In the genomic region with DNA sequence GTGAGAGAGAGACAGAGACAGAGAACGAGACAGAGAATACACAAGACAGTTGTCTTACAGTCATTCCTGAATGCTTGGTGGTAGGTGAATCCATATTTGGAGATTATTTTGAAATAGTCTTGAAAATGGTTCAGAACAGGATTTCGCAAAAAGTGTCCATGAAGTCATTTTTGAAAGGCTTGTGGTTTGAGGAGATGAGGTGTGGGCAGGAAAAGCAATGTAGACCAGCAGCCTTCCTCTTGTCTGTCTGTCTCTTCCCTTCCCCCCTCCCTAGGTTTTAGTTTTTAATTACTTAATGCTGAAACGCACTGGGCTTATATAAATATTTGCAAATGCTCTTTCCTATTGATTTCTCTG, we compare ENCODE assay signal across 10 mouse cellular contexts.
A peak's percentile ranks its signal among the peaks of the same experiment; 100 is the strongest.
DNase-seq lines count a peak whose midpoint lies in the region; ATAC-seq and TF ChIP-seq lines count a peak whose summit lies in the region.
"Had no signal": no experiment of that assay in that cellular context is flagged by ENCODE, and none has a peak within 500 bp of the region (broad histone marks: within the 10 kb centered on the region; RNA-seq: fewer than 3 reads in every experiment).

No protein-coding gene starts in this region.

- H3K27me3 ChIP-seq in embryonic facial prominence, embryonic 15.5 days, result peaks cover 6% of the 10 kb centered on the region; the same call in 1 of the 2 replicates
- H3K27me3 ChIP-seq in intestine, postnatal 0 days (replicated peaks; ENCODE audit: control insufficient read depth, insufficient read depth, low read length), result no peaks in the 10 kb centered on the region
- H3K27me3 ChIP-seq in midbrain, embryonic 14.5 days (ENCODE audit: control insufficient read depth, insufficient read depth, low read length), result no peaks in the 10 kb centered on the region

- peak overlapping the region; percentile 10; the same call in 1 of the 2 replicates for H3K4me2 ChIP-seq in embryonic facial prominence, embryonic 15.5 days (replicated peaks)
- H3K4me2 ChIP-seq in intestine, postnatal 0 days (replicated peaks; ENCODE audit: low read depth), result peak overlapping the region; percentile 37; the same call in 1 of the 2 replicates
- peak overlapping the region; percentile 97 for H3K4me2 ChIP-seq in midbrain, embryonic 14.5 days (ENCODE audit: low read length)

- DNase-seq in gastrocnemius, adult 2 months, result no peak
- DNase-seq in gastrocnemius, adult 8-10 months (ENCODE audit: low spot score in 2 of 2), result no peak
- peak; percentile 35 for DNase-seq in midbrain, embryonic 14.5 days
- no peak for DNase-seq in urinary bladder, postnatal 25 days (ENCODE audit: low spot score)
- DNase-seq in gastrocnemius, postnatal 4 days (ENCODE audit: low spot score in 2 of 2), result no peak
- DNase-seq in right cerebral cortex, adult 18-20 months, result no peak
- DNase-seq: gastrocnemius, postnatal 25 days had no signal

- H3K4me3 ChIP-seq in gastrocnemius, adult 2 months, result 0 out of 2 replicates have a peak overlapping the region, but pooled peaks have one; percentile 93
- H3K4me3 ChIP-seq in embryonic facial prominence, embryonic 15.5 days (replicated peaks), result peak overlapping the region; percentile 79; the same call in 1 of the 2 replicates
- H3K4me3 ChIP-seq in intestine, postnatal 0 days (ENCODE audit: low read depth, low read length), result no peak overlapping the region
- peak overlapping the region; percentile 92 for H3K4me3 ChIP-seq in midbrain, embryonic 14.5 days (replicated peaks; ENCODE audit: low read depth, low read length)
- H3K4me3 ChIP-seq: layer of hippocampus, adult 2 months had no signal

- H3K36me3 ChIP-seq in embryonic facial prominence, embryonic 15.5 days, result no peaks in the 10 kb centered on the region
- no peaks in the 10 kb centered on the region for H3K36me3 ChIP-seq in intestine, postnatal 0 days (ENCODE audit: control insufficient read depth, insufficient read depth)
- no peaks in the 10 kb centered on the region for H3K36me3 ChIP-seq in midbrain, embryonic 14.5 days (ENCODE audit: control insufficient read depth, insufficient read depth, low read length)

- H3K4me1 ChIP-seq in embryonic facial prominence, embryonic 15.5 days, result peaks cover 36% of the 10 kb centered on the region
- no peaks in the 10 kb centered on the region for H3K4me1 ChIP-seq in intestine, postnatal 0 days (replicated peaks; ENCODE audit: control insufficient read depth, insufficient read depth, low read length)
- peaks cover 34% of the 10 kb centered on the region for H3K4me1 ChIP-seq in midbrain, embryonic 14.5 days (ENCODE audit: control insufficient read depth, insufficient read depth, low read length)

- ATAC-seq in embryonic facial prominence, embryonic 15.5 days (ENCODE audit: insufficient number of reproducible peaks, low FRiP score, low TSS enrichment, low read depth), result no peak
- ATAC-seq in intestine, postnatal 0 days, result no peak
- no peak for ATAC-seq in midbrain, embryonic 14.5 days (ENCODE audit: low FRiP score, low TSS enrichment)

- H3K9me3 ChIP-seq in embryonic facial prominence, embryonic 15.5 days (replicated peaks), result no peaks in the 10 kb centered on the region
- no peaks in the 10 kb centered on the region for H3K9me3 ChIP-seq in intestine, postnatal 0 days (ENCODE audit: control insufficient read depth)
- H3K9me3 ChIP-seq in midbrain, embryonic 14.5 days (ENCODE audit: control insufficient read depth, low read length), result no peaks in the 10 kb centered on the region

- peak overlapping the region; percentile 98 for H3K27ac ChIP-seq in gastrocnemius, adult 2 months
- H3K27ac ChIP-seq in embryonic facial prominence, embryonic 15.5 days (replicated peaks), result peak overlapping the region; percentile 68
- H3K27ac ChIP-seq in intestine, postnatal 0 days (ENCODE audit: low read depth, low read length), result no peak overlapping the region
- H3K27ac ChIP-seq in midbrain, embryonic 14.5 days (replicated peaks; ENCODE audit: low read depth, low read length), result peak overlapping the region; percentile 100
- H3K27ac ChIP-seq: layer of hippocampus, adult 2 months had no signal

- intact Hi-C loops in gastrocnemius, adult 2 months (cut with DNase I), result no loop called here

- 39% methylated on average over 3 of the region's 3 CpGs for WGBS in embryonic facial prominence, embryonic 15.5 days
- WGBS in intestine, postnatal 0 days, result 44% methylated on average over 3 of the region's 3 CpGs
- WGBS in midbrain, embryonic 14.5 days, result 27% methylated on average over 3 of the region's 3 CpGs

- no peak for TF ChIP-seq CTCF in gastrocnemius, adult 2 months (IDR thresholded peaks at IDR 0.05)
- no peak for TF ChIP-seq CTCF in intestine, postnatal 0 days (IDR thresholded peaks at IDR 0.05; ENCODE audit: low read depth)

- no peak overlapping the region for H3K9ac ChIP-seq in embryonic facial prominence, embryonic 15.5 days
- H3K9ac ChIP-seq in intestine, postnatal 0 days (ENCODE audit: low read depth, low read length), result no peak overlapping the region
- peak overlapping the region; percentile 100 for H3K9ac ChIP-seq in midbrain, embryonic 14.5 days (replicated peaks; ENCODE audit: low read length)

Comparison
In these comparisons a context has a peak if more than half of its experiments do, and no peak if none do; other contexts are left out.
1. H3K4me2 ChIP-seq: peak in every context shown above with its lines; median percentile 97 in midbrain, embryonic 14.5 days; 37 in intestine, postnatal 0 days; 10 in embryonic facial prominence, embryonic 15.5 days.